Mouse (Mus musculus) urinary bladder, postnatal 25 days (tissue): ENCODE data around the gene Hip1r.

Source experiments
- DNase-seq: peaks from one replicate; pipeline ENCODE4 v3.0.0; 2022; ENCODE audit warnings: low spot score

Hip1r gene

GRCm38 (mm10) chr5:123974179-123974485 is 704 bp downstream of the Hip1r start:
- no peak for DNase-seq

GRCm38 (mm10) chr5:123974616-123975111 is 1.2 kb downstream of the Hip1r start:
- DNase-seq = no peak

GRCm38 (mm10) chr5:123975668-123976180 is 2.3 kb downstream of the Hip1r start:
- DNase-seq = no peak

GRCm38 (mm10) chr5:123977231-123977630 is 3.8 kb downstream of the Hip1r start:
- DNase-seq = no peak

- no peak for DNase-seq
Measured at GRCm38 (mm10) chr5:123978131-123978530, 4.7 kb downstream of the Hip1r start.

- DNase-seq = no peak
Measured at GRCm38 (mm10) chr5:123979221-123979979, 6.0 kb downstream of the Hip1r start.

GRCm38 (mm10) chr5:123979980-123980369 is 6.5 kb downstream of the Hip1r start:
- no peak for DNase-seq

GRCm38 (mm10) chr5:123980521-123981249 is 7.3 kb downstream of the Hip1r start:
- DNase-seq = no peak

- DNase-seq = no peak
Measured at GRCm38 (mm10) chr5:123981250-123981554, 7.8 kb downstream of the Hip1r start.

GRCm38 (mm10) chr5:123982838-123983237 is 9.4 kb downstream of the Hip1r start:
- DNase-seq = no peak

GRCm38 (mm10) chr5:123985434-123985833 is 12.0 kb downstream of the Hip1r start:
- no peak for DNase-seq

- DNase-seq = no peak
Measured at GRCm38 (mm10) chr5:123986925-123987324, 13.5 kb downstream of the Hip1r start.

- DNase-seq = no peak
Measured at GRCm38 (mm10) chr5:123987511-123987910, 14.1 kb downstream of the Hip1r start.

GRCm38 (mm10) chr5:123989941-123990885 is 16.8 kb downstream of the Hip1r start:
- DNase-seq = no peak

- DNase-seq = no peak
Measured at GRCm38 (mm10) chr5:123991321-123991720, 17.9 kb downstream of the Hip1r start.

- DNase-seq = peak; percentile 46
Measured at GRCm38 (mm10) chr5:123992193-123992637, 18.8 kb downstream of the Hip1r start.

GRCm38 (mm10) chr5:123992794-123993193 is 19.4 kb downstream of the Hip1r start:
- DNase-seq = peak; percentile 80

- no peak for DNase-seq
Measured at GRCm38 (mm10) chr5:123993263-123994036, 20.0 kb downstream of the Hip1r start.

GRCm38 (mm10) chr5:123994468-123994867 is 21.0 kb downstream of the Hip1r start:
- no peak for DNase-seq

- DNase-seq = no peak
Measured at GRCm38 (mm10) chr5:123995388-123995787, 22.0 kb downstream of the Hip1r start.

- DNase-seq = no peak
Measured at GRCm38 (mm10) chr5:123996194-123996593, 22.8 kb downstream of the Hip1r start.
